Mouse (Mus musculus) cerebellum, adult 2 months (tissue): ENCODE measurements around the gene Krtap17-1. TPM values are rescaled to one million over a fixed set of nuclear protein-coding genes. Genes with fewer than 3 reads are reported as not detected.

Experiments
- DNase-seq, 2 experiments: peaks; one replicate each; pipeline ENCODE4 v3.0.0; 2021
- H3K27ac ChIP-seq: fragments of 200-500 bp; 2 replicates; pipeline ENCODE4 v1.5.1; 2012; ENCODE audit warnings: low read length, control low read depth, inconsistent platforms; ENCODE audit not compliant: insufficient read depth
- H3K27me3 ChIP-seq: fragments of 200-500 bp; 2 replicates; pipeline ENCODE4 v1.6.1; 2012; ENCODE audit warnings: inconsistent platforms, mild to moderate bottlenecking, low read length, moderate library complexity; ENCODE audit not compliant: control insufficient read depth, insufficient read depth
- H3K4me1 ChIP-seq: fragments of 200-500 bp; 2 replicates; pipeline ENCODE4 v1.6.1; 2011; ENCODE audit warnings: low read length; ENCODE audit not compliant: control insufficient read depth, insufficient read depth
- H3K4me3 ChIP-seq: fragments of 200-500 bp; replicated peaks from 2 replicates; pipeline ENCODE3; 2011; ENCODE audit warnings: mild to moderate bottlenecking, low read depth, low read length, control low read depth; ENCODE audit not compliant: insufficient read depth
- CTCF ChIP-seq: fragments of 200-500 bp; IDR thresholded peaks from 2 replicates; pipeline ENCODE4 v1.5.1; 2011; ENCODE audit warnings: low read depth, mild to moderate bottlenecking, control low read depth, low read length, moderate library complexity, borderline replicate concordance; ENCODE audit not compliant: insufficient read depth
- POLR2A ChIP-seq: fragments of 200-500 bp; IDR thresholded peaks from 2 replicates; pipeline ENCODE4 v1.6.1; 2011; ENCODE audit warnings: low read length, control low read depth, borderline replicate concordance; ENCODE audit not compliant: insufficient read depth
- WGBS: fragments of 180-500 bp; shearing (Covaris S2); methylation state at CpG from one replicate; pipeline ENCODE4 v1.1.7; 2018; 5-methylcytosine and 5-hydroxymethylcytosine counted together
- polyA plus RNA-seq: library from polyadenylated mRNA; depleted of rRNA; stranded (reverse); fragments of >200 nt; gene quantifications from 2 replicates; pipeline ENCODE4 v1.2.3, GENCODE M21; 2012

The Krtap17-1 gene
- polyA plus RNA-seq, 1 experiment = 0.80 TPM

DNA sequence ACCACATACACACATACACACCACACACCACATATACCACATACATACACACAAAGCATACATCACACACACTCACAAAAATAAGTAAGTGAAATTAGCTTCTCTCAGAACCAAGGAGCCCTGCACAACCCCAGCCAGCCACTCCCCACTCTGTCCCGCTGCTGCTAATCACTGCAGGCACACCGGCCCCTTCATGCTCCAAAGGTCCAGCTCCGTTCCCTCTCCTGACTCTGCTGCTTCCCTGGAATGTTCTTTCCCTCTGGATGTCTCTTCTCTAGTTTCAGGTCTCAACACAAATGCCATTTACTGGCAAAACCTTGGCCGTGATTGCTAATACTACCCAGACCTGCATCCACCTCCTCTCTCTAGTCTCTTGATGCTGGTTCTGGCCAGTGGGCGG lies 16.9 kb upstream of the Krtap17-1 start:
- 79% methylated on average over 5 of the region's 5 CpGs for WGBS
- Histone ChIP-seq H3K4me3 (no peak overlapping the region), H3K27ac (no peak overlapping the region), H3K4me1 (no peaks in the 10 kb centered on the region), H3K27me3 (no peaks in the 10 kb centered on the region; the same call in 1 of the 2 replicates)
- no peak for DNase-seq
- no peak for TF ChIP-seq CTCF
- TF ChIP-seq POLR2A = no peak

DNA sequence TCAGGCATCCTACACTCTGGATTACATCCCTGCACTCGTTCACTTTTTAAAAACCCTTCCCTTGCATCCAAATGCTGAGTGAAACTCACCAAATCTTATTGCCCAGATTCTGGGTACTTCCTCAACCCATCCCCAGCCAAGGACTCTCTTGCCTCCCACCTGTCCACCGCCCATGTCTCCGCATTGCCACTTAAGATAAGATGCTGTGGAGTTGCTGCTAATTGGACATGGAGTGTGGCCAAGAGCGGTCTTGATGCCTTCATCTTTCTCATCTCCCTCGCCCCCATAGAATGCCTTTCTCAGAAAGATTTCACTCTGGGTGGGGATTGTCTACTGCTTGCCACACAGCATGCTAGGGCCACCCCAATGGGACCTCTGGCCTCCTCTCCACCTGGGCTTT lies 14.5 kb upstream of the Krtap17-1 start:
- WGBS = 80% methylated on average over 5 of the region's 5 CpGs
- no peaks in the 10 kb centered on the region for H3K27me3 ChIP-seq
- H3K27ac ChIP-seq = no peak overlapping the region
- no peaks in the 10 kb centered on the region for H3K4me1 ChIP-seq
- DNase-seq = no peak
- TF ChIP-seq POLR2A (no peak), CTCF (no peak)
- no peak overlapping the region for H3K4me3 ChIP-seq

DNA sequence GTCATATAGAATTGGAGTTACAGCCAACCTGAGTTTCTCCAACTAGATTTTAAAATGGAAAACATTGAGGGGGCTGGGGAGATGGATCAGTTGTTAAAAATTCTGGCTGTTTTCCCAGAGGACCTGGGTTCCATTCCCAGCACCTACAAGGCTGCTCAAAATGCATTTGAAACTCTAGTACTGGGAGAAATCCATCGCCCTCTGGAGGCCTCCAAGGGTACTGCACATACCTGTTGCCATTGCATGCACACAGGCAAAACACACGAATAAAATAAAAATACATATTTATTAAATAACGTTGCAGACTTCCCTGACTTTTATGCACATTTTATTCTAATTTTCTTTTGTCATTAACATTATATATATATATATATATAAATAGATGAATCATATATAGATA lies 12.8 kb upstream of the Krtap17-1 start:
- no peak for DNase-seq
- no peak overlapping the region for H3K4me3 ChIP-seq
- 51% methylated on average over 3 of the region's 3 CpGs for WGBS
- H3K4me1 ChIP-seq = no peaks in the 10 kb centered on the region
- no peaks in the 10 kb centered on the region for H3K27me3 ChIP-seq
- H3K27ac ChIP-seq = no peak overlapping the region
- TF ChIP-seq CTCF (no peak; the same call in 1 of the 2 replicates), POLR2A (no peak)

DNA sequence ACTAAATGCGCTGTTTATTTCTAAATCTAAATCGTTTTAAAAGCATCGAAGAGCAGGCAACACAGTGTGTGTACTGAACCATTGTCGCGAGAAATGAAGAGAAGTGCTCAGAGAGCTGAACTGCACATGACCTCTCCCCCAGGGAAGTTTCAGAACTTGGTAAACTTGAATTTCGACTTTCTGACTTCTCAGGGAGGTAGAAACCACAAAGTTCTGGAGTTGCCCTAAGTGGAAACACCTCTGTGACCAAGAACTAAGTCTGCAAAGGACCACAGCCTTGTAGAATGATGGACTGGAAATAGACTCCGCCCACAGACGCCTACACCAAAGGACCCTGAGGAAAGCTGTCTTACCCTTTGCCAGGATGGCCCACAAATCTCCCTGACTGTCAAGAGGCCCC lies 12.1 kb upstream of the Krtap17-1 start:
- TF ChIP-seq CTCF (no peak), POLR2A (no peak)
- Histone ChIP-seq H3K4me1 (no peaks in the 10 kb centered on the region), H3K27me3 (no peaks in the 10 kb centered on the region), H3K27ac (no peak overlapping the region), H3K4me3 (no peak overlapping the region)
- 87% methylated on average over 8 of the region's 8 CpGs for WGBS
- no peak for DNase-seq

DNA sequence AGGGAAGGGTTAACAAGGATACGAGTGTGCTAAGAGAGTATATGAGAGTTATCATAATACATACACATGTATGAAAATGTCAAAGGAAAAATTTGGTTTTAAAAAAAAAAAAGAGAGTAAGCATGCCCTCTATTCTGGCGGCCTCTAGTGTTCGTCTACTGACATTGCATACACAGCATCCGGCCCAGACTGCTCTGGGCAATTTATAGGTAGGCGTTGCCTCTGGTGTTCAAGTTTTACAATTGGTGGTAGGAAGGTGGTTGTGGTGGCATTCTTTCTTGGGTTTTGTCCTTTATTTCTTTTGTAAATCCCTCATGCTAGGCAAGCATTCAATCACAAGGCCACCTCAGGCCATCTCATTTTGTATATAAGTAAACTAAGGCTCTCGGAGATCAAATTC lies 11.1 kb upstream of the Krtap17-1 start:
- Histone ChIP-seq H3K27me3 (no peaks in the 10 kb centered on the region), H3K4me1 (no peaks in the 10 kb centered on the region), H3K4me3 (no peak overlapping the region), H3K27ac (no peak overlapping the region)
- TF ChIP-seq CTCF = peak; percentile 74
- TF ChIP-seq POLR2A = no peak
- peak; percentile 36 to 49 for DNase-seq
- 23% methylated on average over 6 of the region's 6 CpGs for WGBS

DNA sequence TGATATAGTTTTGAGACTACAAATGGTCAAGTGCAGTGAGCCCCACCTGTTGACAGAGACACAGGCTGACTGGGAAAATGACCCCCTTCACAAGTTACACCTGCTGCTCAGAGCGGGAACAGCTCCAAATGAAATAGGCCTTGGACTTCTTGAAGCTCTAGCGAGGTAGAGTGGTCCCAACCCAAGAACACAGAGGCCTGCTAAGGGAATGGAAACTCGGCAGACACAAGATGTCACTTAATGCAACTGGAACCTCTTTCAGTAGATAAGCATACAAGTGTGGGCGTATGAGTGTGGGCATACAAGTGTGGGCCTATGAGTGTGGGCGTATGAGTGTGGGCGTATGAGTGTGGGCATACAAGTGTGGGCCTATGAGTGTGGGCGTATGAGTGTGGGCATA lies 5.3 kb upstream of the Krtap17-1 start:
- no peaks in the 10 kb centered on the region; the same call in 1 of the 2 replicates for H3K4me1 ChIP-seq
- TF ChIP-seq CTCF (no peak), POLR2A (no peak)
- H3K27ac ChIP-seq = no peak overlapping the region
- no peaks in the 10 kb centered on the region for H3K27me3 ChIP-seq
- WGBS = 95% methylated on average over 7 of the region's 7 CpGs
- H3K4me3 ChIP-seq = no peak overlapping the region
- DNase-seq = no peak

DNA sequence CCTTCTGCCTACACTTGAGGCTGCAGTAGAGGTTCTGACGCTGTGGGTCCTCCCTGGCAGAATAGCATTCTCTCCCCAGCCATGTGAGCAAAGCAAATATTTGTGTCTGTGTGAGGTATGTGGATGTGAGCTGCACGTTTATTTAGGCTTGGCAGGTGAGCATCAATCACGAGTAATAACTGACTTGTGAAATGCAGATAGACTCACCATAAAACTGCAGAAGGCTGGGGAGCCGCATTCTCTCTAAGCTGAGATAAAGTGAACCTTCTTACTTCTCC lies 529 bp upstream of the Krtap17-1 start:
- 73% methylated on average over 4 of the region's 4 CpGs for WGBS
- H3K27ac ChIP-seq = no peak overlapping the region
- TF ChIP-seq CTCF (no peak), POLR2A (no peak)
- no peaks in the 10 kb centered on the region for H3K27me3 ChIP-seq
- no peak overlapping the region for H3K4me3 ChIP-seq
- no peaks in the 10 kb centered on the region; the same call in 1 of the 2 replicates for H3K4me1 ChIP-seq
- DNase-seq = no peak

DNA sequence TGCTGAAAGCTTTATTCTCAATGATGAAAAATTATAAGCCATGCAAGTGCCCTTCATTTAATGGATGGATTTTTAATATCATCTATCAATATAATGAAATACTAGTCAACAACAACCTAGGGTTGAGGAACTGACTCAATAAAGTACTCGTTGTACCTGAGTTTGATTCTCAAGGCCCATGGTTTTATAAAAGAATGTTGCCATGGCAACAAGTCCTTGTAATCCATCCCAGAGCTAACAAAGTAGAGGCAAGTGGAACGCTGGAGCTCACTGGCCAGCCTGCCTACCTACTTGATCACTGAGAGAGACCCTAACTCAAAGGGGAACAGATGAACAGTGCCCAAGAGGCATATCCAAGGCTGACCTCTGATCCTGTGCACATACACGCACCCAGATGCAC lies 3.2 kb downstream of the Krtap17-1 start:
- WGBS = 72% methylated on average over 3 of the region's 3 CpGs
- H3K4me3 ChIP-seq = no peak overlapping the region
- DNase-seq = no peak

DNA sequence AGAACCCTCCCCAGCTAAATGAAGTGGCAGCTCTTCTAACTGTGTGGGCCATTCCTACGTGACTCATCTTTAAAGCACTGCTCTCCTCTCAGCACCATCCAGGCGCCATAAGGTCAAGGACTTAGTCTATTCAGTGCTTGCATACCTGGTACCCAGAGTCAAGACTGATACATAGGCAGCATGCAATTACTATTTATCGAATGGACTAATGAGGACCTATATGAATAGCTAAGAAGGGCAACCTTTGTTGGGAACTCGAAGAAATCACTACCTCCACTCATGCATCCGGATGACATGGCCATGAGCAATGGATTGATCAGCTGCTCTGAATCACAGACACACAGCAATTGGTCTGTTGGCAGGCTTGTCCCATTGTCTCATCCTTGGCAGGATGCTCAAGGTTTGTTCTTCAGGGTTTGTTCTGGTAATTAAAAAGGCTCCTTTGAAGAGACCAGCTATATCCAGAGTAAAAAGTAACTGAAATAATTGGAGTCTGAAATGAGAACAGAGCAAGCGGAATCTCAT lies 3.9 kb downstream of the Krtap17-1 start:
- H3K27me3 ChIP-seq = no peaks in the 10 kb centered on the region
- 79% methylated on average over 6 of the region's 6 CpGs for WGBS
- peaks cover 13% of the 10 kb centered on the region for H3K4me1 ChIP-seq
- H3K4me3 ChIP-seq = no peak overlapping the region
- no peak overlapping the region for H3K27ac ChIP-seq
- peak in 1 of 2 experiments; percentile 11 for DNase-seq
- no peak for TF ChIP-seq POLR2A
- no peak for TF ChIP-seq CTCF

More for the DNA sequence above, 3.2 kb downstream of the Krtap17-1 start:
- peaks cover 11% of the 10 kb centered on the region for H3K4me1 ChIP-seq
- H3K27me3 ChIP-seq = no peaks in the 10 kb centered on the region
- TF ChIP-seq CTCF (no peak), POLR2A (no peak)
- no peak overlapping the region for H3K27ac ChIP-seq
